Mouse (Mus musculus) ES-E14 (cell line): ENCODE results near the gene Prkar1b. TPM values are rescaled to one million over a fixed set of nuclear protein-coding genes. Genes with fewer than 3 reads are reported as not detected.

Experiments
- DNase-seq: peaks from one replicate; pipeline ENCODE4 v3.0.0-alpha.2; 2013; ENCODE audit warnings: low read depth, low spot score
- H3K27ac ChIP-seq: 2 replicates; pipeline ENCODE4 v1.5.1; 2012; ENCODE audit warnings: low read depth, mild to moderate bottlenecking, low read length, moderate library complexity, mixed read lengths; ENCODE audit not compliant: poor library complexity, insufficient read depth, severe bottlenecking
- H3K36me3 ChIP-seq: 2 replicates; pipeline ENCODE4 v1.6.1; 2012; ENCODE audit warnings: mild to moderate bottlenecking, low read length, moderate library complexity, mixed read lengths; ENCODE audit not compliant: control insufficient read depth, poor library complexity, insufficient read depth, severe bottlenecking
- H3K4me1 ChIP-seq, 2 experiments: fragments of 150-350 bp in 1 of 2; sonication (generic) in 1 of 2; 2 replicates each; pipeline ENCODE4 v1.6.1; 2012; ENCODE audit warnings: low read length in 2 of 2, mild to moderate bottlenecking in 1 of 2, mixed read lengths in 1 of 2; ENCODE audit not compliant: control insufficient read depth in 2 of 2, insufficient read depth in 2 of 2, poor library complexity in 1 of 2
- H3K4me3 ChIP-seq, 2 experiments: fragments of 150-350 bp in 1 of 2; sonication (generic) in 1 of 2; 2 replicates each; pipeline ENCODE4 v1.5.1; 2012; ENCODE audit warnings: low read length in 2 of 2, low read depth in 1 of 2, mild to moderate bottlenecking in 1 of 2, mixed read lengths in 1 of 2; ENCODE audit not compliant: insufficient read depth in 1 of 2, poor library complexity in 1 of 2, severe bottlenecking in 1 of 2
- H3K9ac ChIP-seq: 2 replicates; pipeline ENCODE4 v1.6.1; 2012; ENCODE audit warnings: low read depth, mild to moderate bottlenecking, low read length, mixed read lengths; ENCODE audit not compliant: poor library complexity, insufficient read depth, severe bottlenecking
- H3K9me3 ChIP-seq: fragments of 150-350 bp; sonication (generic); 2 replicates; pipeline ENCODE4 v1.6.1; 2012; ENCODE audit warnings: low read depth, mild to moderate bottlenecking, low read length; ENCODE audit not compliant: control insufficient read depth, insufficient read depth
- CHD2 ChIP-seq: IDR thresholded peaks from 2 replicates; pipeline ENCODE4 v1.6.1; 2014; ENCODE audit warnings: mild to moderate bottlenecking, low read depth, low read length, inconsistent platforms
- HCFC1 ChIP-seq: IDR thresholded peaks from 2 replicates; pipeline ENCODE4 v1.6.1; 2012; ENCODE audit warnings: low read length, inconsistent platforms, borderline replicate concordance; ENCODE audit not compliant: insufficient read depth
- MAFK ChIP-seq: IDR thresholded peaks from 2 replicates; pipeline ENCODE4 v1.6.1; 2014; ENCODE audit warnings: mild to moderate bottlenecking, low read depth, low read length, inconsistent platforms; ENCODE audit not compliant: insufficient read depth
- ZC3H11A ChIP-seq: IDR thresholded peaks from 2 replicates; pipeline ENCODE4 v1.6.1; 2012; ENCODE audit warnings: low read depth, mild to moderate bottlenecking, inconsistent platforms, low read length, borderline replicate concordance
- ZNF384 ChIP-seq: IDR thresholded peaks from 2 replicates; pipeline ENCODE4 v1.6.1; 2012; ENCODE audit warnings: low read depth, low read length, inconsistent platforms
- in situ Hi-C, 2 experiments: fragments of 600-800 bp; cut with MboI; formaldehyde crosslinking; loops; one replicate each; pipeline ENCODE4 v1.15.1; 2025; ENCODE audit warnings: low sequenced_read_pairs in 2 of 2, inconsistent platforms in 1 of 2; ENCODE audit not compliant: unreplicated experiment in 2 of 2
- total RNA-seq: library from RNA; depleted of rRNA; stranded (reverse); fragments of 300-350 nt; gene quantifications from 2 replicates; pipeline ENCODE4 v1.2.3, GENCODE M21; 2012

The Prkar1b gene
- total RNA-seq, 1 experiment = 3.8 TPM

DNA sequence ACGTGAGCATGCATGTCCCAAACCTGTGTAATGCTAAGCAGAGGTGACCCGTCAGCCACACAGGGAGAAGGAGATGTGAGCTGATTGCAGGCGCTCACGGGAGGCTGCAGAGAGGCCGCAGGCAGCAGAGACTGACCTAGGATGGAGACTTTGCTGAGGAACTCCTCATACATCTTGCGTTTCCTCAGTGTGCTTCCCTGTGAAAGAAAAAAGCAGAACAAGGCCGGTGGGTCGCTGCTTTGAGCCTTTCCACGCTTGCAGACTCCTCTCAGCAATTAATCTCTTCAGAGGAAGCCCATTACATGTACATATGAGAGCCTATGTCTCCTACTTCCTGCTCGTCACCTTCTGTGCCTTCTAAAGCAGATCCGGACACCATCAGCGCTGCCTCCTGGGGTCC is 107.5 kb downstream of the Prkar1b start:
- Histone ChIP-seq H3K4me3 (no peak overlapping the region), H3K9me3 (no peaks in the 10 kb centered on the region), H3K36me3 (no peaks in the 10 kb centered on the region), H3K9ac (no peak overlapping the region), H3K27ac (no peak overlapping the region), H3K4me1 (no peaks in the 10 kb centered on the region)
- in situ Hi-C loops = no loop called here
- DNase-seq = no peak
- no peak for TF ChIP-seq HCFC1
- no peak for TF ChIP-seq ZC3H11A
- no peak for TF ChIP-seq ZNF384
- TF ChIP-seq MAFK = no peak
- TF ChIP-seq CHD2 = no peak

DNA sequence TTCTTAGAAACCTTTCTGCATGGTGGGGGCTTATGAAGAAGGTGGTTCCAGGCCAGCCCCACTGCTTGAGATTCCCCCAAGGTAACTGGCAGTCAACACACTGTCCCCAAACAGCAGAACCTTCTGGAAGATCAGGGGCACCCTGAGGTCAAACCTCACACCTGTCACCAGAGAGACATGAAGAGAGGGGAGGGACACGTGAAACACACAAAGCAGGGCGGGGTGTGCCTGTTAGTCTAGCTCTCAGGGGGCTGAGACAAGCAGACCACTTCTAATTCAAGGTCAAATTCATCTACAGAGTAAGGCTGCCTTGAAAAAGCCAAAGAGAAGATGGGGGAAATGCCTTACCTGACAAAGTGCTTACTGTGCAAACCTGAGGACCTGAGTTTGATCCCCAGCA is 114.6 kb downstream of the Prkar1b start:
- Histone ChIP-seq H3K27ac (no peak overlapping the region), H3K4me1 (peaks cover 6 to 23% of the 10 kb centered on the region in 2 experiments; a peak in 3 of 4 replicates), H3K4me3 (no peak overlapping the region), H3K36me3 (no peaks in the 10 kb centered on the region), H3K9ac (no peak overlapping the region), H3K9me3 (no peaks in the 10 kb centered on the region)
- DNase-seq = no peak
- 0 out of 2 replicates have a peak, but pooled peaks have one; percentile 38 for TF ChIP-seq MAFK
- no peak for TF ChIP-seq HCFC1
- in situ Hi-C loops = no loop called here

- peak; percentile 70; the same call in 1 of the 2 replicates for TF ChIP-seq ZNF384
- TF ChIP-seq CHD2 = no peak
- no peak for TF ChIP-seq ZC3H11A
- TF ChIP-seq MAFK = no peak
- TF ChIP-seq HCFC1 = no peak
- Histone ChIP-seq H3K36me3 (no peaks in the 10 kb centered on the region), H3K9me3 (no peaks in the 10 kb centered on the region), H3K9ac (no peak overlapping the region), H3K27ac (no peak overlapping the region), H3K4me3 (no peak overlapping the region), H3K4me1 (peaks cover 6 to 23% of the 10 kb centered on the region in 2 experiments; a peak in 3 of 4 replicates)
- in situ Hi-C loops = no loop called here
- no peak for DNase-seq
Measured at GRCm38 (mm10) chr5:139034746-139035145, 115.1 kb downstream of the Prkar1b start.

GRCm38 (mm10) chr5:139033406-139034317 is 116.1 kb downstream of the Prkar1b start:
- Histone ChIP-seq H3K36me3 (no peaks in the 10 kb centered on the region), H3K27ac (no peak overlapping the region), H3K4me1 (peaks cover 6 to 23% of the 10 kb centered on the region in 2 experiments; a peak in 3 of 4 replicates), H3K9ac (no peak overlapping the region), H3K9me3 (no peaks in the 10 kb centered on the region), H3K4me3 (no peak overlapping the region)
- peak; percentile 48 for DNase-seq
- in situ Hi-C loops = no loop called here
- TF ChIP-seq ZNF384 = no peak
- no peak for TF ChIP-seq MAFK
- no peak for TF ChIP-seq ZC3H11A
- TF ChIP-seq CHD2 = no peak
- TF ChIP-seq HCFC1 = no peak

DNA sequence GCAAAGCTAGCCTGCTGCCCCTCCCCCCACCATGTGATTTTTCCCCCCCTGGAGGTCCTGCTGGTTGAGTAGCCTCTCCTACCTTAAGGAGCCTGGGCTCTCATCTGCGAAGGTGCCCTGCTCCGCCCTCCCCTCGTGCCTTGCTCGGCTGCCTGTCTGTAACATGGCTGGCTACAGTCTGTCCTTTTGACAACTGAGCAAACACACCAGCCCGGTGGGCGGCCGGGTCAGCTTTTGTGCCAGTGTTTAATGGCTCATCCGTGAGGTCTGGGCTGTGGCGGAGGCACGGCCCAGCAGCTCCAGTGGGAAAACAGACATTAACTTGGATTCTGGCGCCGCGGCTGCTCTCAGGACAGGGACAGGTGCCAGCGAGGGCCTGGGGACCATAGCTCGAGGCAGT is 122.2 kb downstream of the Prkar1b start:
- H3K9ac ChIP-seq = no peak overlapping the region
- no peak for TF ChIP-seq HCFC1
- TF ChIP-seq CHD2 = no peak
- no peak for TF ChIP-seq MAFK
- no peak for TF ChIP-seq ZC3H11A
- TF ChIP-seq ZNF384 = no peak
- in situ Hi-C loops = no loop called here
- H3K4me1 ChIP-seq = peaks cover 0 to 5% of the 10 kb centered on the region in 2 experiments; a peak in 1 of 4 replicates
- H3K36me3 ChIP-seq = no peaks in the 10 kb centered on the region
- H3K4me3 ChIP-seq = 0 out of 4 replicates have a peak overlapping the region, but pooled peaks of 1 of the 2 experiments have one; percentile 12
- no peak overlapping the region for H3K27ac ChIP-seq
- H3K9me3 ChIP-seq = no peaks in the 10 kb centered on the region
- no peak for DNase-seq
